Mouse (Mus musculus) liver (tissue): ENCODE results near the gene Cdh4.

Source experiments
- DNase-seq: peaks from one replicate; pipeline ENCODE4 v3.0.0-alpha.2; 2020; ENCODE audit warnings: mixed read lengths

Cdh4 gene

DNA sequence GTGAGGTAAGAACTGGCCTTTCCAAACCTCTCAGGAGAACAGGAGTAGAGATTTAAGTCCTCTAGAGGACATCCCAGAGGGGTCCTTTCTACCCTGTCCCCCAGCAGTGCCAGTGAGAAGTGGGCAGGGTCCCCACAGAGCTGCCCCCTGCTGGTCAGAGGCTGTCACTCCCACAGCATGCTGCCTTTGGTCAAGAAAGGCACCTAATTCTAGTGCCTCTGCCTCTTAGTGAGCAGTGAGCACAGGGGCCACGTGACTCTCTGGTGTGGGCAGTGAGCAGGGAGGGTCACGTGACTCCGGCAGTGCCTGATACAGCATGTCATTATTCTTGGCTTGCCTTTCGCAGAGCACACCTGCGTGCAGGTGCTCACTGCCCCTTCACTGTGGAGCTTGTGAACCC is 431.1 kb downstream of the Cdh4 start:
- peak; percentile 22 for DNase-seq

DNA sequence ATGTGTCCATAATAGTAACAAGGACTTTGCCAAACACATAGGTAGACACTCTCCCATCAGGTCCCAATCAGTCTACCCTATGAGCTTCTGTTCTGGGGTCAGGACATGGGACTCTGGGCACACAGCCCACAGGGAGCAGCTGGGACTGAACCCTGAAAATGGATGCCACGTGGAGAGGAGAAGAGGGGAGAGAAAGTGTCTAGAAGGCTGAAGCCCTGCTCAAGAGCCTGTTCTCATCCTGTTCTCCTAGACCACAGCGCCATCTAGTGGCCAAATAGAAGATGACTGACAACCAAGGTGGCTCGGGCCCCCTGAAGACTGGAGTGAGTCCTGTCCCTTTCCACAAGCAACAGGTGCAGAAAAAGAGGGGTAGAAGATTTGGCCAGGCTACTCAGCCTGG is 432.9 kb downstream of the Cdh4 start:
- peak; percentile 67 for DNase-seq

DNA sequence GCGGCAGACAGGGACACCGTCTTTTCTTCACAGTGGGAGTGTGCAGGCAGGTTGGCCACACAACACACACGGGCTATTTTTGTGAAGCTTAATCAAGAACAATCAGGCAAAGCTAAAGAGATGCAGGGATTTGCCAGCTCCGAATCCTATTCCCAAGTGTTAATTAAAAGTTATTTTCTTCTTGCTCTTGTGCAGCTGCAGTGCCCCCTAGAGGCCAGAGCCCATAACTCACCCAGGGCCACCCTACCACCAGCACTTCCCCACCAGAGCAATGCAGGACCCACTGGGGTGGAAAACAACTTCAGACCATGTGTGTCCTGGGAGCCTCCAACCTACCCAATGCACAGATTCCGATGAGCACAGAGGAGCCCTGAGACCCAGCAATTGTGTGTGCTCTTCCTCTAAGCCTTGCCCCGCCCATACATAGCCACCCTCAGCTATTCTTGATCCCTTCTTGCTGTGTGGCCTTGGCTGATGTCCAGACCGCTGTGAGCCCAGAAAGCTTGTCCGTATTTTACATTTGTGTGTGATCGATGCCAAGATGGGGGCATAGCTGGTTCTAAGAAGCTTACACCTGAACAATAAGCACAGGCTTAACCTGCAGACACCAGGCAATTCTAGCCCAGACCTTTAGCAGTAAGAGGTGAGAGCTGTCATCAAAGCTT is 435.5 kb downstream of the Cdh4 start:
- DNase-seq, result peak; percentile 46

DNA sequence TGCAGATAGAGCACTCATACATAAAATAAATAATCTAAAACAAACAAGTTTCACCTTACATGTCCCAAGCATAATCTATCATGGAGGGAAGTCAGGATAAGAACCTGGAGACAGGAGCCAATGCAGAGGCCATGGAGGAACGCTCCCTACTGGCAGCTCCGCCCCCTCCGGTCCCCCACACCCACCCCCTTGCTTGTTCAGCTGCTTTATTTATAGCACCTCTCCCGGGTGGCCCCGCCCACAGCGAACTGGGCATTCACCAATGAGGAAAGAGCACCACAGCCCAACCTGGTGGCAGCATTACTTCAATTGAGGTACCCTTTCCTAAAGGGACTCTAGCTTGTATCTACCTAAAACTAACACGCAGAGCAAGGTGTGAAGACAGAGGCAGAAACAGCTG is 442.3 kb downstream of the Cdh4 start:
- DNase-seq, result peak; percentile 26

DNA sequence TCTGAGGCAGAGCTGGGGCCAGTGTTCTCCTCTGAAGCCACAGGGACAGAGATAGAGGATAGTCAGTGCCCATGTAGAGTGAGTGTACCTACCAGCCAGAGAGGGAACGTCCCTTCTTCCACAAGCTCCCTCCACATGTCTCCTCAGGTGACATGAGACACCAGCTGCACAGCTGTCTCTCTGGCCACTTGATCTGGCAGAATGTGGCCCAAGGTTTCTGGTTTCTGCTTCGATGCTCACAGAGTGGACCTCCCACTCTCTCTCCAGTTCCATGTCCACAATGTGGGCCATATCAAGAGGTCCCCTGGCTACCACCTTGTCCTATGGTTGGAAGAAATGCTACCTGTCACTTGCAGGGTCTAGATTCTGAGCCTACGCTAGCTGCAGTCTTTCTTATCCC is 448.8 kb downstream of the Cdh4 start:
- no peak for DNase-seq

DNA sequence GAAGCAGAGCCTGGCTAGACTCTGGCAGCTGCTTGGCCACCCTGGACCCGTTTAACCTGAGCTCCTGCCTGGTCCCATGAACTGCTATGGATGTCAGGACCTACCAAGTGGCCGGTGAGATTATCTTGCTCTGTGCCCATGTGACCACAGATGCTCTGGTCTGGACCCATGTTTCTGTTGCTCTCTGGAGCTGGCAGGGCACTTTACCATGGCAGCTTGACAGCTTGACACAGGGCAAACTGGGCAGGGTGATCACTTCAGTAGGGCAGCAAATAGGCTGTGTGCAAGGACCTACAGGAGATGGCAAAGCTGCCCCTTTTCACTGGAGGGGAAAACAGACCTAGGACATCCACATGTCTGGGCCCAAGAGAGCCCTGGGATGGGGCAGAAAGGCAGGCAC is 454.7 kb downstream of the Cdh4 start:
- no peak for DNase-seq

DNA sequence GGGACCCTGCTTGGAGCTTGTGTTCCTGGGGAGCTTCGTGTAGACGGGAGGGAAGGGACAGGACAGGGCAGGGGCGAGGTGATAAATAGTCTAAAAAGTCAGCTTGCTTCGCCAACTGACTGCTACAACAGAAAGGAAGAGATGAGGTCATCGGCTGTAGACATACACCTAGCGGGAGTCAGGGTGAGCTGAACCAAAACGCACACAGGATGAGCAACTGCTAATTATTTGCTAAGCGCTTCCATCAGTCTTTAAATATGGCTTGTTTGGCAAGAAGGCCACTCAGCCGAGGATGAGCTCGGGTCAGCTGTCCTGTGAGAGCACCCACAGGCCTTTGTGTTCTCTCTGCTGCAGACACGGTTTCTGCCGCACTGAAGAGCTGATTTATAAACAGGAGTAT is 470.7 kb downstream of the Cdh4 start:
- no peak for DNase-seq

DNA sequence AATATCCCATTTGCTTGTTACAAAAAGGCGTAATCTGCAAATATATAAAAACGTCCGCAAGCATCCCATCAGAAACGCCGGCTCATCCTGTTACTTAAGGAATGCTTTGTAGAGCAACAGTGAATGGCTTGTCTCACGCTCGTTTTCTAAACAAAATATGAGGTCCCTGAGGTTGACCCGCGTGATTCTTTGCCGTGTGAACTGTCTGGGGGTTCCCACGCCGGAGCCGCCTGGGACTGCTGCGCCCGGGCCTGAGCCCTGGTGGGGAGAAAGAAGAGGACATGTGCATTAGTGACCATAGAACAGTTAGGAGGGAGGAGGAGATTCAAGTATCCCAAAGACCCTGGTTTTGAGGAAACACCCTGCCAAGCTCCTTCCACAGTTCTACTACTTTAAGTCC is 471.1 kb downstream of the Cdh4 start:
- DNase-seq, result no peak

DNA sequence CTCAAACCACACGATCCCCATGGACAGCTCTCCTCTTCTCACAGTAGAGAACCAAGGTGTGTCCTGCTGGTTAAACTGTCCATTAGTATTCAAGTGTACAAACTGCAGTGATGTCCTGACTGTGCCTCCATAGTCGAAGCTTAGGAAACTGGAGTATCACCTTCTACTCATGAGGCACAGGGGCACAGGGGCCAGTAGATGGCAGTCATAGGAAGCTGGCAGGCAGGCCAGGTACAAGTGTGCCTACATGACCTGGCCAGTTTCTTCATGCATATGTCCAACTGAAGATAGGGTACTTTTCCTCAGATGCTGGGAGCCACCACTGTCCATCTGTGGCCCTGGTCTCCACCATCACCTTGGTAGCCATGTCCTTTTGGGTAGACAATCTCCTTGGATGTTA is 472.0 kb downstream of the Cdh4 start:
- DNase-seq, result no peak

DNA sequence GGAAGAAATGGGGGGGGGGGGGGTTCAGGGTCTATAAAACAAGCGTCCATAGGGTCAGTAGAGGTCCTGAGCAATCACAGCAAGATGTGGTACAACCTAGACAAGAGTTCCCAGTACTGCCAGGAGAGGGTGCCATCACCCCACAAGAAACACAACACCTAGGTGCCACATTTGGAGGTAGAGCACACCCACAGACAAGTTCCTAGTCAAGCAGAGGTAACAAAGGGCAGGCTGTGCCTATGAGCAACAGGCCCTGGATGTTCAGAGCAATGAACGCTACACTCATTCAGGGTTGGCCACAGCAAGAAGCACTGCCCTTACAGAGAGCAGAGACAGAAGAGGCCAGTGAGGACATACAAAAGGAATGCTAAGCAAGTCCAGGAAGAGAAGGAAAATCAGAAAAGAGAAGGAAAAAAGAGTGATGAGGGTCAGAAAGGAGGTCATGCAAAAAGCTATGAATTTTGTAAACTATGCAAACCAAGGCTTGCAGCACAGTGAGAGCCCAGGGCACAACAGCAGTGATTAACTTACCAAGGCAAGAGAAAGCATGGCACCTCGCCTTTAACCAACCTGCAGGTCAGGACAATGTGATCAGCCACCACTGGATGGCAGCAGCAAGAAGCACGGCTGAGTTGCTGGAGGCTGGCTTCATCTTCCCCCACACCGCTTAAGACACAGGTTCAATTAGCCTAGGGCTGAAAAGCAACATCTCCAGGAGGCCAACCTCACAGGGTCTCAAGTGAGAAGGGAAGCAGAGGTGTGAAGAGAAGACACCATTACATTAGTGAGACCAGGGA is 474.8 kb downstream of the Cdh4 start:
- DNase-seq, result peak; percentile 55

DNA sequence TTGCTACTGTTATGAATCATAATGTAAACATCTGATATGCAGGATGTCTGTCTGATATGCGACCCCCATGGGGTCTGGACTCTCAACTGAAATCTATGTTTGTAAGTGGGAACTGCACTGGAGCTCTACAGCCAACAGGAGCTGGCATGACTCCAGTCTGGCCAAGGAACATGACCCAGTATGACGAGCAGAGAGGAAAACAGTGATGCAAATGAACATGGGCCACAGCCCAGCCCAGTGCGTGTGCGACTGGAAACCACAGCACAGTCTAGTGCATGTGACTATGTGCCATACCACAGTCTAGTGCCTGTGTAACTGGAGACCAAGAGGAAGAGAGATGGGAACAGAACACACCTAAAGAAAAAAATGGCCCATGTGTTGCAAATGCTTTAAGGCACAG is 477.8 kb downstream of the Cdh4 start:
- no peak for DNase-seq

DNA sequence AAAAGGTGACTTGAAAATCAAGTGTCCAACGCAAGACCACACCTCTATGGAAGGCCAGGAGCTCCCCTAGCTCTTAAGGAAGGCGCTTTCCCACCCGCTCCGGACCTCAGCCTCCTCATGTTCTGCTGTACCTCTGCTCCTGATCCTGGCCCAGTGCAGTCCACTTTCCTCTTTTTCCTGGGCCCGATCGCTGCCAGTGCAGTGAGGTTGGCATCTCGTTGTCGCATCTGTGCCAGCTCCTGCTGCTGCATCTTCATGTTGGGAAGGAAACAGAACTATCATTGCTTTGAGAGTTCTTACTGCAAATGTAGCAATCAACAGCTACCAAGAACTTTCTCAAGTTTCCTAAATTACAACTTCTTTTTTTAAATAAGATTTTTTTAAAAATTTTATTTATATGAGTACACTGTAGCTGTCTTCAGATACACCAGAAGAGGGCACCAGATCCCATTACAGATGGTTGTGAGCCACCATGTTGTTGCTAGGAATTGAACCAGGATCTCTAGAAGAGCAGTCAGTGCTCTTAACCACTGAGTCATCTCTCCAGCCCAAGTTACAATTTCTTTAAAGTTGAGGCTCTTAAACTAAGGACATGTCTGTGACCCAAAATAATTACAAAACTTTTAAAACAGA is 478.9 kb downstream of the Cdh4 start:
- DNase-seq, result no peak

DNA sequence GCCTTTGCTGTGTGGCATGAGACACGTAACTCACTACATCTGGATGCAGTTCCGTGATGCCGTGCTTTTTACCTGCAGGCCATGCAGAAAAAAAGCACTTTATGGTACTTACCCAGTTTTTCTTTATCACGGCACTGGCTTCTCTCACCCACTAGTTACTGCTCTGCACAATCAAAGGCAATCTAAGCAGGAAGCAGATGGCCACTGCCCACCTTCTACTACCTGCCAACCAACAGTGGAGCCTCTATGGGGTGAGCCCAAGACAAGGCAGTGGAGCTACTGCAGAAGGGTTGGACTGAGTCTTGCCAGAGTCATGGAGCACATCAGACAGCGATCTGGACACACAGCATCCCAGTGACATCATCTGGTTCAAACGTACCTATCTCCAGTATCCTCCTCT is 481.8 kb downstream of the Cdh4 start:
- no peak for DNase-seq

DNA sequence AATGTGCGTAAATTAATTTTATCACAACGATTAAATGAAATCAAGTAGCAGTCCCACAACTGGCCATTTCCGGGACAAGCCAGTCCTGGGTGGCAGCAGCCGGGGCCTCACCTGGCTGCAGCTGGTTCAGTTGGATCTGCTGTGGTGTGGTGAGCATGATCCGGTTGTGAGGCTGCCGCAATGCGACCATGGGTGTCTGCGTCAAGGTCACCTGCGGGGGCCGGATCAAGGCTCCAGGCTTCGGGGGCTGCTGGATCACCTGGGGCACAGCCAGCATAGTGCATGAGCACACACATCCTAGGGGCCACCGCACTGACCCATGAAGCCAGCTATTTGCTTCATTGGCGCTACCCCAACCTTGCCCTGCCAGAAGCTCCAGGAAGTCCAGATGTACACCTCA is 486.9 kb downstream of the Cdh4 start:
- DNase-seq, result no peak

DNA sequence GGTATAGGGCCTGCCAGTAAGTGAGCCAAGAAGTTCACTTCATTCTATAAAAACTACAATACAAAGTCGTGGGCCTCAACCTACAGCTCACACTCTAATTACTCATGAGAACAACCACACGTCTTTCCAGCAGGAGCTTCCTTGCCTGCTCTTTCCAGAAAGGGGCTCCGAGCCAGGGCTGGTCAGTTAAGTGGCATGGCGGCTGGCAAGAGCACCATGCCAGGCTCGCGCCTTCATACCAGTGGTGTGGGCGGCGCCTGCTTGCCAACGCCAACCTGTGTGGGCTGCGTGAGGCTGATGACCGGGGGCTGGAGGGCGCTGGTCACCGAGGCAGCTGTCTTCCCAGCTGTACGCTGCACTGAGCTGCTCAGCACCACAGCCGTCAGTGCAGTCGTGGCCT is 489.5 kb downstream of the Cdh4 start:
- DNase-seq, result no peak

DNA sequence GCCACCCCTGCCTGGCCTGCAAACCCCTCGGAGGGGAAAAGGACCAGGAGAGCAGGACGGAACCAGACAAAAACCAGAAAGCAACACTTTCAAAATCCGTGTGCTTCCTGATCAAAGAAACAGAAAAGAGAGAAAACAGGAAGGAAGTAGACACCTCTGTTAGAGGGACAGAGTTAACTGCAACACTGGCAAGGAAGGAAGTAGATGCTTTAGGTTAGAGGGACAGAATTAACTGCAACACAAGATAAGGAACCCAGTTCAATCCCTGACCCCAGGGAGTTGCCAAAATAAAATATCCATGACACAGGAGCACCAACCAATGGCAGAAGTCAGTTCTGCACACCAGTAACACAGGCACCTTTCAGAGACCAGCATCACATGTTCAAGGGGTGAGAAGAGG is 491.9 kb downstream of the Cdh4 start:
- no peak for DNase-seq

DNA sequence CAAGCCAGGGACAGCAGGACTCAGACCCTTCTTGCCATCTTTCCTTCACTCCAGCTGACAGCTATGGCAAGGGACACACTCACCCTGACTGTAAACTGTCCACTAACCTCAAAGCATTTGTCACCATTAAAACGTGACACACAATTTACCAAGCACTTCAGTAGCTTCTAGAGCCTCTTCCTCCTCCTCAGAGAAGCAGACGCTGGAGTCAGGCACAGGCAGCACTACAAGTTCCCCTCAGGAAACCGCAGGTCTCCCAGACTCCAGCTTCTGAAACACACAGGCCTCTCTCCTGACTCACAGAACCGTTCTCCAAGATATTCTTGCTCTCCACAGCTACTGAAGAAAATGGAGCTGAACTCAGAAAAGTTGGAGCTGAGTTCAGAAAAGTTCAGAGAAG is 494.9 kb downstream of the Cdh4 start:
- DNase-seq, result no peak

DNA sequence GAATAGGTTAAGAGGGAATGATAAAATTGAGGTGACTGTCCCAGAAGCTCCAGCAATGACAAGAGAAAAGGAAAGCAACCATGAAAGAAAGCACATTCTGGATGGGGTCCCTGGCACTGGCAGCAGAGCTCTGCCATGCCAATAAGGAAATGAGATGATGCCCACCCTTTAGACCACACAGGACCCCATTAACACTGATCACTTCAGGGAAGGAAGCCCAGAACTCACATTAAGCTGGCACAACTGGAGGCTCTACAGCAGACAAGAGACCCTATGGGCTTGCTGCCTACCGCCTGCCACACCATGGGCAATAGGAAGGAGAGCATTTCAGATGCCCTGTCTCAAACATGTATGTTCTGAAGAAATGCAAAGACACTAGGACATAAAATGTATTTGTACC is 499.5 kb downstream of the Cdh4 start:
- DNase-seq, result no peak

DNA sequence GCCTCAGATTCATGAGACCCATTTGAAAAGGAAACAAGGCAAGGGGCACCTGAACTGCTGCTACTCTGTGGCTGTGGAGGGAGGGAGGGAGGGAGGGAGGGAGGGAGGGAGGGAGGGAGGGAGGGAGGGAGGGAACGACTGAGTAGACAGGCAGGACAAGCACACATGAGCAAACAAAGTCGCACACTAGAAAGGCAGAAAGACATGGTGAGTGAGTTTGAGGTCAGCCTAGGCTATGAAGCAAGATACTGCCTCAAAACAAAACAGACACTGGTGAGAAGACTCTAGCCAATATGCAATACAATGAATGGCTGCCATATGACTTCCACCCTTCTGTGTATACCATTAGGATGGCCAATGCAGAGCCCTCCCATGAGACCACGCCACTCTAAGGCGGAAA is 502.8 kb downstream of the Cdh4 start:
- DNase-seq, result no peak

DNA sequence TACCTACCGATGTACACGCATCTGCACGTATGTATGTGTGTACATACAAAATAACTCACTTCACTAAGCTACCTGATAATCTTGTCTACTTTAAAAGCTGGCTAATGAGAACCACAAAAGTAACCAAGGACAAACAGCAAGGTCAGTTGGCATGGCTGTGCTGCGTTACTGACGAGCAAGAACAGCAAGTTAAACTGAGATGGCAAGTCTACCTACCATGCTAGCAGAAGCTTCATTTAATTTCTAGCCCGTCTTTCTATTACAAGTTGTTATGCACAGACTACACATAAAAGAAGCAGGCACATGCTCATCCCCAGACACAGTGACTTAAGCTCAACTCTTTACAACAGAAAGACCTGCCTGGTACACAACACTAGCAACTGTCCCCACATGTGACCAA is 504.3 kb downstream of the Cdh4 start:
- no peak for DNase-seq

DNA sequence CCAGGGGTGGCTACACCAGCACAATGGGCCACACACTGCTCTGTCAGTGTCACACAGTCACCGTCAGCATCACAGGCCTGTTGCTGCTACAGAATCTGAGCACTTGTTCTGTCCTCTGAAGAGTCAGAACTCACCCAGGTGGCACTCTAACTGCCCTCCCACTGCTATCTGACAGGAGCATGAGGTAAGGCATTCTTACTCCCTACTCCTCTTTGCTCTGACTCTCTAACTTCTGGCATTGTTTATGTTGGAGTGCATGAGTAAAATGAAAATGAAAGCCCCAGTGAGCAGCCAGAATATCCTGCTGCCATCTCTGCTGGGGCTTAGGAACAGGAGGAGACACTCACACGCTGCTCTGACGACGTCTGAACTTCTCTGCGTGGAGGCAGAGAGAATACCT is 505.4 kb downstream of the Cdh4 start:
- DNase-seq, result no peak

DNA sequence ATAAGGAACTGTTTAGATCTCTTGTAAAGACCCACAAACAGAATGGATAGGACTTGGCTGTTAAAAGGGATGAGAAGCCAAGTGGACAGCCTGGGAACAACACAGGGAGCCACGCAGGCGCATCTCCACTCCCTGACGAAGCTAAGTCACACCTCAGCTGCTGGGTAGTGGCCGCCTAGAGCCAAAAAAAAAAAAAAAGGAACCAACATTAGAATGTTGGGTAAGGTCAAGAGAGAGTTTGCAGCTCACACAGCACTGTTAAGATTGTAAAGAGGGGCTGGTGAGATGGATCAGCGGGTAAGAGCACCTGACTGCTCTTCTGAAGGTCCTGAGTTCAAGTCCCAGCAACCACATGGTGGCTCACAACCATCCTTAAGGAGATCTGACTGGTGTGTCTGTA is 506.6 kb downstream of the Cdh4 start:
- no peak for DNase-seq
